Mouse (Mus musculus) C2C12 (cell line): ENCODE data around the gene Syt15. TPM values are rescaled to one million over a fixed set of nuclear protein-coding genes. Genes with fewer than 3 reads are reported as not detected.

Experiments
- H3K27me3 ChIP-seq: one replicate; pipeline ENCODE4 v1.6.1; 2011; ENCODE audit not compliant: control insufficient read depth, insufficient read depth, insufficient read length
- H3K36me3 ChIP-seq: one replicate; pipeline ENCODE4 v1.6.1; 2011; ENCODE audit not compliant: control insufficient read depth, insufficient read depth
- H3K4me3 ChIP-seq: one replicate; pipeline ENCODE4 v1.5.1; 2011; ENCODE audit warnings: mild to moderate bottlenecking, control low read depth; ENCODE audit not compliant: poor library complexity, insufficient read depth, severe bottlenecking
- H3K79me2 ChIP-seq: one replicate; pipeline ENCODE4 v1.6.1; 2011; ENCODE audit not compliant: control insufficient read depth, insufficient read depth
- H3K79me3 ChIP-seq: one replicate; pipeline ENCODE4 v1.6.1; 2011; ENCODE audit warnings: low read depth, control low read depth
- H3ac ChIP-seq: one replicate; pipeline ENCODE3; 2011; ENCODE audit warnings: low read depth; ENCODE audit not compliant: control insufficient read depth, insufficient read length
- CEBPB ChIP-seq: IDR thresholded peaks from one replicate; pipeline ENCODE4 v1.6.1; 2011; ENCODE audit warnings: low read depth, mild to moderate bottlenecking, control low read depth, moderate library complexity
- CTCF ChIP-seq: IDR thresholded peaks from one replicate; pipeline ENCODE4 v1.5.1; 2011; ENCODE audit not compliant: control insufficient read depth, insufficient read depth, insufficient read length
- FOSL1 ChIP-seq: IDR thresholded peaks from one replicate; pipeline ENCODE4 v1.8.0; 2011; ENCODE audit warnings: mild to moderate bottlenecking, low read length; ENCODE audit not compliant: poor library complexity, insufficient read depth, severe bottlenecking
- MAX ChIP-seq: IDR thresholded peaks from one replicate; pipeline ENCODE4 v1.6.1; 2011; ENCODE audit warnings: mild to moderate bottlenecking, control low read depth
- MYOD1 ChIP-seq: IDR thresholded peaks from one replicate; pipeline ENCODE4 v1.6.1; 2011; ENCODE audit warnings: low read depth; ENCODE audit not compliant: control insufficient read depth, insufficient read length
- MYOG ChIP-seq: IDR thresholded peaks from one replicate; pipeline ENCODE4 v1.6.1; 2011; ENCODE audit not compliant: control insufficient read depth, insufficient read length; ENCODE audit errors: extremely low read depth
- USF1 ChIP-seq: IDR thresholded peaks from one replicate; pipeline ENCODE4 v1.6.1; 2011; ENCODE audit warnings: low read depth, mild to moderate bottlenecking, control low read depth, moderate library complexity
- polyA plus RNA-seq: library from polyadenylated mRNA; unstranded; fragments of >200 nt; fragmentation: generic; extraction: Trizol; gene quantifications from one replicate; pipeline ENCODE4 v1.2.1, GENCODE M21; 2012; ENCODE audit warnings: missing spikeins

Gene Syt15
- polyA plus RNA-seq, 1 experiment, result 0.01 TPM

DNA sequence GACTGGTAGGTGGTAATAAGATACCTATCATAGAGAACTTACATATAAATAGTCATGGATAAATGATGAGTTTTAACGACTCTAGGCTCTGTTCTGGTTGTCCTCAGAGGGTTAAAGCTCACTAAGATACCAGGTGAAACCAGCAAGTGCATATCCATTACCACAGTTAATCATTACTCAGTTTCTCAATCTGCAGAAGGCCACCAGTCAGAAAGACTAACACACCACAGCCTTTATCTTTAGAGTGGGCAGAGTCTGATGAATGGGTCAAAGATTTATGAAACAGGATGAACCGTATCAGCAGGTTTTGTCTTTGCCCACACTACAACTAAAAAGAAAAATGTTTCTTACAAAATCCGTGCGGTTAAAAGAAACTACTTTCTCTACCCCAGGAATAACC, 55.8 kb downstream of the Syt15 start:
- no peaks in the 10 kb centered on the region for H3K36me3 ChIP-seq
- H3K79me2 ChIP-seq, result no peaks in the 10 kb centered on the region
- no peak overlapping the region for H3ac ChIP-seq
- H3K79me3 ChIP-seq, result no peaks in the 10 kb centered on the region
- TF ChIP-seq CEBPB (no peak), FOSL1 (no peak), USF1 (no peak), MYOG (no peak), MYOD1 (no peak), CTCF (no peak), MAX (no peak)
- H3K4me3 ChIP-seq, result no peak overlapping the region
- no peaks in the 10 kb centered on the region for H3K27me3 ChIP-seq

DNA sequence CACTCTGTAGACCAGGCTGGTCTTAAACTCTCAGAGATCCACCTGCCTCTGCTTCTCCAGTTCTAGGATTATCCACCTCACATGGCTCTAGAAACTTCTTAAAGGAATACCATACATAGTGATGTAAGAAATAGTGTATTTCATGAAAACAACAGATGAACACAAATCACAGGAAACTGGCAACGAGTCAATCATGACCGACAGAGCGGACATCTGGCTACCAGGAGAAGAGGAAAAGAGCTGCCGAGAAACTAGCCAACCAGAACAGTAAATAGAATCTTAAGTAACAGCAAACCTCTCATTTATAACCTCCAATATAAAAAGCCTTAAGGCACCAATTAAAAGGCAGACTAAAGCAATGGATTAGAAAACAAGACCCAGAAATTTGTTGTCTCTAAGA, 60.3 kb downstream of the Syt15 start:
- Histone ChIP-seq H3K27me3 (no peaks in the 10 kb centered on the region), H3ac (no peak overlapping the region), H3K79me2 (no peaks in the 10 kb centered on the region), H3K79me3 (no peaks in the 10 kb centered on the region), H3K36me3 (no peaks in the 10 kb centered on the region), H3K4me3 (no peak overlapping the region)
- TF ChIP-seq MYOG (no peak), MAX (no peak)

Other genes with a start within 250 kb of the Syt15 start
- not detected for gene Zfp488, start 240.8 kb upstream of the Syt15 start, polyA plus RNA-seq
- not detected for gene Gm30083, start 204.4 kb upstream of the Syt15 start, polyA plus RNA-seq
- gene Gm5460, start 202.8 kb upstream of the Syt15 start, polyA plus RNA-seq, result not detected
- 0.01 TPM for gene Antxrl, start 166.9 kb upstream of the Syt15 start, polyA plus RNA-seq
- 33.1 TPM for gene Anxa8, start 133.6 kb upstream of the Syt15 start, polyA plus RNA-seq
- gene A630023A22Rik, start 116.8 kb upstream of the Syt15 start, polyA plus RNA-seq, result 0.59 TPM
- gene Npy4r, start 67.1 kb upstream of the Syt15 start, polyA plus RNA-seq, result 0.36 TPM
- under 0.01 TPM for gene Gprin2, start 17.9 kb upstream of the Syt15 start, polyA plus RNA-seq
- gene Shld2, start 90.9 kb downstream of the Syt15 start, polyA plus RNA-seq, result 2.7 TPM
- 136 TPM for gene Glud1, start 91.1 kb downstream of the Syt15 start, polyA plus RNA-seq
- not detected for gene Fam25c, start 135.8 kb downstream of the Syt15 start, polyA plus RNA-seq
- 1.4 TPM for gene Sncg, start 155.2 kb downstream of the Syt15 start, polyA plus RNA-seq
- gene Mmrn2, start 155.9 kb downstream of the Syt15 start, polyA plus RNA-seq, result 0.04 TPM